Mouse (Mus musculus) liver, embryonic 14.5 days (tissue): ENCODE measurements around the gene Haus5. TPM values are rescaled to one million over a fixed set of nuclear protein-coding genes. Genes with fewer than 3 reads are reported as not detected.

Experiments
- ATAC-seq: fragments of 200-750 bp; cut with Nextera tagmentation; 2 replicates; pipeline ENCODE4 v1.8.0; 2017; ENCODE audit warnings: moderate number of reproducible peaks, mild to moderate bottlenecking, moderate library complexity; ENCODE audit not compliant: insufficient read depth
- DNase-seq, 3 experiments: peaks; one replicate each; pipeline ENCODE4 v3.0.0-alpha.2; 2012 to 2013; ENCODE audit warnings: low read depth in 3 of 3, low spot score in 3 of 3
- H3K27ac ChIP-seq: fragments of 300-500 bp; sonication (generic); 2 replicates; pipeline ENCODE4 v1.5.1; 2014; ENCODE audit warnings: moderate library complexity, mild to moderate bottlenecking, control low read depth, inconsistent platforms
- H3K27me3 ChIP-seq: fragments of 300-500 bp; sonication (generic); 2 replicates; pipeline ENCODE4 v1.6.1; 2014; ENCODE audit warnings: mild to moderate bottlenecking, low read length, moderate library complexity; ENCODE audit not compliant: control insufficient read depth, insufficient read depth
- H3K36me3 ChIP-seq: fragments of 300-500 bp; sonication (generic); replicated peaks from 2 replicates; pipeline ENCODE4 v1.6.1; 2014; ENCODE audit warnings: low read depth; ENCODE audit not compliant: control insufficient read depth, insufficient read depth
- H3K4me1 ChIP-seq, 2 experiments: fragments of 200-500 bp in 1 of 2; fragments of 300-500 bp in 1 of 2; sonication (generic) in 1 of 2; replicated peaks; 2 replicates each; pipeline ENCODE4 v1.6.1; 2012 to 2014; ENCODE audit warnings: antibody characterized with exemption in 1 of 2, inconsistent platforms in 1 of 2, low read length in 1 of 2; ENCODE audit not compliant: control insufficient read depth in 2 of 2, insufficient read depth in 2 of 2
- H3K4me2 ChIP-seq: fragments of 300-500 bp; sonication (generic); 2 replicates; pipeline ENCODE4 v1.6.1; 2014; ENCODE audit warnings: low read depth, mild to moderate bottlenecking, control low read depth, moderate library complexity
- H3K4me3 ChIP-seq, 2 experiments: fragments of 200-500 bp in 1 of 2; fragments of 300-500 bp in 1 of 2; sonication (generic) in 1 of 2; 2 replicates each; pipeline ENCODE4 v1.5.1; 2012 to 2014; ENCODE audit warnings: low read depth in 2 of 2, low read length in 2 of 2, mild to moderate bottlenecking in 2 of 2, control low read depth in 1 of 2, inconsistent platforms in 1 of 2, moderate library complexity in 1 of 2; ENCODE audit not compliant: insufficient read depth in 1 of 2
- H3K9ac ChIP-seq: fragments of 300-500 bp; sonication (generic); replicated peaks from 2 replicates; pipeline ENCODE4 v1.6.1; 2014; ENCODE audit warnings: mild to moderate bottlenecking, control low read depth, moderate library complexity
- H3K9me3 ChIP-seq: fragments of 300-500 bp; sonication (generic); 2 replicates; pipeline ENCODE4 v1.6.1; 2016; ENCODE audit warnings: low read length, mixed read lengths; ENCODE audit not compliant: control insufficient read depth
- CTCF ChIP-seq: IDR thresholded peaks from 2 replicates; pipeline ENCODE4 v1.5.1; 2016; ENCODE audit warnings: antibody characterized with exemption, low read depth, control low read depth
- EP300 ChIP-seq: IDR thresholded peaks from 2 replicates; pipeline ENCODE4 v1.6.1; 2016; ENCODE audit warnings: antibody characterized with exemption, low read depth
- WGBS: fragments of 180-500 bp; shearing (Covaris S2); extraction: QIAGEN DNeasy Blood & Tissue Kit; methylation state at CpG from one replicate; pipeline ENCODE4 v1.1.7; 2014; ENCODE audit not compliant: insufficient replicate concordance; 5-methylcytosine and 5-hydroxymethylcytosine counted together
- polyA plus RNA-seq, 2 experiments: library from polyadenylated mRNA; depleted of rRNA in 1 of 2; stranded (reverse) in 1 of 2; unstranded in 1 of 2; fragments of >200 nt; fragmentation: Nextera tagmentation in 1 of 2; extraction: Ambion mirVana in 1 of 2; gene quantifications; 2 replicates each; pipeline versions ENCODE4 v1.2.1 to v1.2.3; 2012 to 2014

Haus5 gene
- polyA plus RNA-seq, 2 experiments = 28.5 to 28.7 TPM

- peaks cover 4 to 10% of the 10 kb centered on the region in 2 experiments; a peak in 3 of 4 replicates for H3K4me1 ChIP-seq
- no peak for ATAC-seq
- 73% methylated on average over 5 of the region's 5 CpGs for WGBS
- no peak for DNase-seq
- peak overlapping the region; percentile 57 for H3K4me2 ChIP-seq
- H3K27ac ChIP-seq = no peak overlapping the region
- no peaks in the 10 kb centered on the region for H3K9me3 ChIP-seq
- peaks cover 21% of the 10 kb centered on the region for H3K36me3 ChIP-seq
- H3K27me3 ChIP-seq = peaks cover 3% of the 10 kb centered on the region; the same call in 1 of the 2 replicates
- H3K4me3 ChIP-seq = no peak overlapping the region
- H3K9ac ChIP-seq = no peak overlapping the region
- TF ChIP-seq EP300 (no peak), CTCF (no peak)
These were observed 38.1 kb downstream of the Haus5 start for GRCm38 (mm10) chr7:30626647-30627046.

GRCm38 (mm10) chr7:30625530-30626384, 39.0 kb downstream of the Haus5 start, which contains the start of gene Cox6b1:
TSS of gene Cox6b1 (minus strand) at chr7:30626151.
- ATAC-seq (peak; percentile 90), DNase-seq (peak; percentile 82 to 84 (median 83))
- H3K9ac ChIP-seq = peak within 1 kb of the TSS; percentile 86
- no peaks in the 10 kb centered on the region for H3K9me3 ChIP-seq
- H3K4me3 ChIP-seq = peak within 1 kb of the TSS; percentile 80 to 99
- TF ChIP-seq CTCF = no peak
- no peak for TF ChIP-seq EP300
- peak within 1 kb of the TSS; percentile 84 for H3K4me2 ChIP-seq
- peaks cover 4 to 12% of the 10 kb centered on the region in 2 experiments; a peak in 3 of 4 replicates for H3K4me1 ChIP-seq
- H3K27ac ChIP-seq = peak within 1 kb of the TSS; percentile 23
- WGBS = 2% methylated on average over 44 of the region's 44 CpGs
- H3K36me3 ChIP-seq = peaks cover 23% of the 10 kb centered on the region
- H3K27me3 ChIP-seq = no peaks in the 10 kb centered on the region; the same call in 1 of the 2 replicates

GRCm38 (mm10) chr7:30619202-30619601, 45.6 kb downstream of the Haus5 start:
- Histone ChIP-seq H3K9me3 (no peaks in the 10 kb centered on the region), H3K4me1 (peaks cover 0 to 7% of the 10 kb centered on the region in 2 experiments; a peak in 2 of 4 replicates), H3K4me3 (no peak overlapping the region), H3K27me3 (no peaks in the 10 kb centered on the region), H3K36me3 (peaks cover 36% of the 10 kb centered on the region), H3K27ac (no peak overlapping the region), H3K4me2 (no peak overlapping the region), H3K9ac (no peak overlapping the region)
- ATAC-seq = no peak
- TF ChIP-seq EP300 (no peak), CTCF (peak; percentile 77)
- peak in 1 of 3 experiments; percentile 36 for DNase-seq
- 66% methylated on average over 3 of the region's 3 CpGs for WGBS

GRCm38 (mm10) chr7:30618658-30619057, 46.1 kb downstream of the Haus5 start:
- Histone ChIP-seq H3K4me1 (peaks cover 0 to 7% of the 10 kb centered on the region in 2 experiments; a peak in 2 of 4 replicates), H3K9me3 (no peaks in the 10 kb centered on the region), H3K27me3 (no peaks in the 10 kb centered on the region), H3K4me2 (no peak overlapping the region), H3K4me3 (no peak overlapping the region), H3K9ac (no peak overlapping the region), H3K27ac (no peak overlapping the region), H3K36me3 (peaks cover 30% of the 10 kb centered on the region)
- 94% methylated on average over 9 of the region's 9 CpGs for WGBS
- DNase-seq (no peak), ATAC-seq (no peak)
- no peak for TF ChIP-seq EP300

- DNase-seq (no peak), ATAC-seq (no peak)
- WGBS = 42% methylated on average over 5 of the region's 5 CpGs
- no peak for TF ChIP-seq CTCF
- no peak for TF ChIP-seq EP300
- H3K27me3 ChIP-seq = no peaks in the 10 kb centered on the region
- H3K4me2 ChIP-seq = no peak overlapping the region
- peaks cover 0 to 5% of the 10 kb centered on the region in 2 experiments; a peak in 2 of 4 replicates for H3K4me1 ChIP-seq
- H3K27ac ChIP-seq = no peak overlapping the region
- no peaks in the 10 kb centered on the region for H3K9me3 ChIP-seq
- peaks cover 15% of the 10 kb centered on the region for H3K36me3 ChIP-seq
- H3K4me3 ChIP-seq = no peak overlapping the region
- H3K9ac ChIP-seq = no peak overlapping the region
These were observed 49.6 kb downstream of the Haus5 start for GRCm38 (mm10) chr7:30615049-30615760.
